Mouse (Mus musculus) midbrain, embryonic 14.5 days (tissue): ENCODE results near the gene Cartpt. TPM values are rescaled to one million over a fixed set of nuclear protein-coding genes. Genes with fewer than 3 reads are reported as not detected.
"Not testable (repeated sequence)": the region's sequence is repeated elsewhere in the genome, so short reads cannot be mapped to it uniquely, and the experiment has no call there.

ENCODE experiments used
- ATAC-seq: fragments of 200-750 bp; cut with Nextera tagmentation; 2 replicates; pipeline ENCODE4 v1.8.0; 2017; ENCODE audit warnings: moderate number of reproducible peaks, moderate library complexity; ENCODE audit not compliant: low FRiP score, low TSS enrichment
- DNase-seq: peaks from one replicate; pipeline ENCODE4 v3.0.0-alpha.2; 2015
- H3K27ac ChIP-seq: fragments of 300-500 bp; sonication (generic); replicated peaks from 2 replicates; pipeline ENCODE4 v1.5.1; 2014; ENCODE audit warnings: mild to moderate bottlenecking, low read depth, low read length, moderate library complexity
- H3K27me3 ChIP-seq: fragments of 300-500 bp; sonication (generic); 2 replicates; pipeline ENCODE4 v1.6.1; 2014; ENCODE audit warnings: low read length, control low read depth, mixed read lengths; ENCODE audit not compliant: control insufficient read depth, insufficient read depth
- H3K36me3 ChIP-seq: fragments of 300-500 bp; sonication (generic); 2 replicates; pipeline ENCODE4 v1.6.1; 2014; ENCODE audit warnings: low read length, control low read depth; ENCODE audit not compliant: control insufficient read depth, insufficient read depth
- H3K4me1 ChIP-seq: fragments of 300-500 bp; sonication (generic); 2 replicates; pipeline ENCODE4 v1.6.1; 2014; ENCODE audit warnings: mild to moderate bottlenecking, antibody characterized with exemption, low read length, control low read depth; ENCODE audit not compliant: control insufficient read depth, insufficient read depth
- H3K4me2 ChIP-seq: fragments of 300-500 bp; sonication (generic); 2 replicates; pipeline ENCODE4 v1.6.1; 2014; ENCODE audit warnings: mild to moderate bottlenecking, low read length, moderate library complexity
- H3K4me3 ChIP-seq: fragments of 300-500 bp; sonication (generic); replicated peaks from 2 replicates; pipeline ENCODE4 v1.5.1; 2014; ENCODE audit warnings: low read depth, low read length
- H3K9ac ChIP-seq: fragments of 300-500 bp; sonication (generic); replicated peaks from 2 replicates; pipeline ENCODE4 v1.6.1; 2014; ENCODE audit warnings: mild to moderate bottlenecking, low read length, moderate library complexity
- H3K9me3 ChIP-seq: fragments of 300-500 bp; sonication (generic); 2 replicates; pipeline ENCODE4 v1.6.1; 2016; ENCODE audit warnings: low read length, control low read depth, mixed read lengths; ENCODE audit not compliant: control insufficient read depth
- WGBS: fragments of 180-500 bp; shearing (Covaris S2); extraction: QIAGEN DNeasy Blood & Tissue Kit; methylation state at CpG from one replicate; pipeline ENCODE4 v1.1.7; 2014; 5-methylcytosine and 5-hydroxymethylcytosine counted together
- polyA plus RNA-seq: library from polyadenylated mRNA; unstranded; fragments of >200 nt; fragmentation: Nextera tagmentation; extraction: Ambion mirVana; gene quantifications from 2 replicates; pipeline ENCODE4 v1.2.1, GENCODE M21; 2014

Cartpt gene
- polyA plus RNA-seq, 1 experiment from 2014 or later: 18.4 TPM

DNA sequence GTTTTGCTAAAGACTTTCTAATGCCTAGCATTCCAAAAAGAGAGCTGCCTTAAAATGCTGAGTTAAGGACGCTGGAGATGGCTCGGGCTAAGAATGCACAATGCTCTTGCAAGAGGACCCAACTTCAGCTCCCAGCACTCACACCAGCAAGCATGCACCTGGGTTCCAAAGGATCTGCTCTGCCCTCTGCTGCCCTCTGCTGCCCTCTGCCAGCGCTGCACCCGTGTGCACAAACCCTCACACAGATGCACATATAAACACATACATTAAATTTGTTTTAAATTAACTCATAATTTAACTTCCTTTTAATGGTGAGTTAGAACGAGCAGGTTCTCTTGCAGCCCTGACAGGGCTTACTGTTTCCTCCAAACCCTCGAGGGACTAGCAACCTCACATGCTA, 32.5 kb downstream of the Cartpt start:
- Histone ChIP-seq H3K9ac (no peak overlapping the region), H3K4me1 (no peaks in the 10 kb centered on the region), H3K27ac (no peak overlapping the region), H3K36me3 (no peaks in the 10 kb centered on the region), H3K27me3 (no peaks in the 10 kb centered on the region), H3K4me3 (no peak overlapping the region), H3K4me2 (no peak overlapping the region), H3K9me3 (no peaks in the 10 kb centered on the region)
- ATAC-seq: no peak
- WGBS: 95% methylated on average over 6 of the region's 6 CpGs
- DNase-seq: no peak

DNA sequence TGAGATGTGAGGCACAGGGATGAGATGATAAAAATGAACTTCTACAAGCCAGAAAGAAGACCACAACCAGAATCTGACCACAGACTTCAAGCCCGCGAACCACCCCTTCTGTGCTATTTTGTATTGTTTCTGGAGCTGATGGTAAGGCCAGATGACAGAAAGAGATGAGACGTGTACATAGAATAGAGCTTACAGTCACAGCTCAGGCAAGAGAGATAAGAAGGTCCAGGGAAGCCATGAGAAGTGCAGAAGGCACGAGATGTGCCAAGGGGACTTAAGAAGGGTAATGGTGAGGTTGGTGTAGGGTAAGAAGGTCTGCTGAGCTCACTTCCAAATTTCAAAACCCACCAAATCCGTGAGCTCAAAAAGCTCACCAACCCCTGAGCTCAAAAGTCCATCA, 36.6 kb downstream of the Cartpt start:
- ATAC-seq: no peak
- Histone ChIP-seq H3K9me3 (no peaks in the 10 kb centered on the region), H3K27ac (no peak overlapping the region), H3K36me3 (no peaks in the 10 kb centered on the region), H3K4me2 (no peak overlapping the region), H3K27me3 (no peaks in the 10 kb centered on the region), H3K9ac (no peak overlapping the region), H3K4me1 (no peaks in the 10 kb centered on the region), H3K4me3 (no peak overlapping the region)
- WGBS: 84% methylated on average over 5 of the region's 5 CpGs
- no peak for DNase-seq

DNA sequence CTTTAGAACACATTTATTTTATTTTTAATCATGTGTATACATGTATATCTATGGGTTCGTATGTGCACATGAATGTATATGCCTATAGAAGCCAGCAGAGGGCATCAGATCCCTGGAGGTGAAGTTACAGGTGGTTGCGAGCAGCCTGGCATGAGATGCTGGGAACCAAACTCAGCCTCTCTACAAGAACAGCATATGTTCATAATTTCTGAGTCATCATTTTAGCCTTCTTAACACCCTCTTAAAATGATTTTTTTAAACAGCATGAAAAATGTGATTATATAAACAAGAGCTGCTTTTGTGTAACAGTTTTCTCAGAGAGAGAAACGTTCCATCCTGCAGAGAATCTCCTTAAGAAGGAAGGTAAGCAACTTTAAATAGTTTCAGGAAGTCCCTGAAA, 40.2 kb downstream of the Cartpt start:
- Histone ChIP-seq H3K4me3 (no peak overlapping the region), H3K9me3 (no peaks in the 10 kb centered on the region), H3K4me2 (no peak overlapping the region), H3K4me1 (no peaks in the 10 kb centered on the region), H3K36me3 (no peaks in the 10 kb centered on the region), H3K27me3 (no peaks in the 10 kb centered on the region), H3K9ac (no peak overlapping the region), H3K27ac (no peak overlapping the region)
- DNase-seq (no peak), ATAC-seq (no peak)
- WGBS: 93% methylated on average over 3 of the region's 3 CpGs

DNA sequence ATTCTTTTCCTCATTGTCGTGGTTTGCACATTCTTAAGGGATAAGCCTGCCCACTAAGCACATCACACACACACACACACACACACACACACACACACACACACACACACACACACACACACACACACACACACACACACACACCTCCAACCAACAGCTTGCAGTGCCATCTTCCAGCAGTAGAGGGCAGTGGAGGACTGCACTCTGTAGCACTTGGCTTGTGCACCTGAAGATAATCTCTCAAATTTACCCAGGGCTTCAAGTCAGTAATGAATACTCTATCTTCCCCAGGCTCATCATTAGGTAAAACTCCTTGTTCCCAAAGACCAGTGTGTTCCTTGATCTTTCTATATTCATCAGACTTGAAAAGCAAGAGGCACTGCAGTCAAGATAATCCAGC, 41.8 kb downstream of the Cartpt start:
- Histone ChIP-seq H3K4me1 (no peaks in the 10 kb centered on the region), H3K36me3 (no peaks in the 10 kb centered on the region)
- peak; percentile 40; the same call in 1 of the 2 replicates for ATAC-seq

DNA sequence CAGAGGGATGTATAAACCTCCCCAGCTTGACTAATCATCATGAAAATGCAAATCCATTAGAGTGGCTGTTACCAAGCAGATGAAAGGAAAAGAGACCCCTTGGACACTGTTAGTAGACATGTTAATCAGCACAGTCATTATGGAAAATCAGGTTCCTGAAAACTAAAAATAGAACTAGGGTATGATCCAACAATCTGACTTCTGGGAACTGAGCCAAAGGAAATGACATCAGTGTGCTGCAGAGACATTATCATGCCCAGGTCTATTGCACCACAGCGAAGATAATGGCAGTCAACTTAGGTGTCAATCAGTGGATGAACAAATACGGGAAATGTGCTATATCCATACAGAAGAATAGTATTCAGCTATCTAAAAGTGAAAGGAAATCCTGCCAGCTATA, 43.0 kb downstream of the Cartpt start:
- Histone ChIP-seq H3K4me3 (no peak overlapping the region), H3K4me1 (no peaks in the 10 kb centered on the region), H3K27ac (no peak overlapping the region), H3K36me3 (no peaks in the 10 kb centered on the region), H3K27me3 (no peaks in the 10 kb centered on the region), H3K9me3 (no peaks in the 10 kb centered on the region), H3K9ac (no peak overlapping the region), H3K4me2 (no peak overlapping the region)
- no peak for ATAC-seq
- 69% methylated on average over 2 of the region's 2 CpGs for WGBS
- peak; percentile 36 for DNase-seq

More for the DNA sequence above, 41.8 kb downstream of the Cartpt start:
- WGBS: 3% methylated on average over 1 of the region's 1 CpGs
- Histone ChIP-seq H3K27me3 (no peaks in the 10 kb centered on the region), H3K9ac (no peak overlapping the region), H3K4me3 (no peak overlapping the region), H3K9me3 (no peaks in the 10 kb centered on the region), H3K4me2 (no peak overlapping the region), H3K27ac (no peak overlapping the region)
- peak; percentile 89 for DNase-seq

DNA sequence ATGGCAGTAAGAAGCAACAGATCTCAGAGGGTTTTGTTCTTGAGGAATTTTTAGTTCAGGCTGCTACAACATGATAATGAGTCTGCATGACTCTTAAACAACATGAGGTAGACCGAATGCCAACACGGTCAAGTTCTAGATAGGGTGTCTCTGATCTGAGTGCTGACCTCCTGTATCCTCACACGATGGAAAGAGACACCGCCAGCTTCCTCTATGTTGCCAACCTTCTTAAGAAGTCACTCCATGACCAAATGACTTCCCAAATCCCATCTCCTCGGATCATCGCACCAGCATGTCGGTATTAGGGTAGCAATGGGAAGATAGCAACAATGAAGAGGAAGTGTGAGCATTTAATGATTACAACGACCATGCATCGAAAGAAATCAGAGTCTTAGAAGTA, 43.6 kb downstream of the Cartpt start:
- Histone ChIP-seq H3K27me3 (no peaks in the 10 kb centered on the region), H3K4me1 (no peaks in the 10 kb centered on the region), H3K9ac (no peak overlapping the region), H3K36me3 (no peaks in the 10 kb centered on the region), H3K4me3 (no peak overlapping the region), H3K27ac (no peak overlapping the region), H3K9me3 (no peaks in the 10 kb centered on the region), H3K4me2 (no peak overlapping the region)
- ATAC-seq (no peak), DNase-seq (no peak)
- 77% methylated on average over 9 of the region's 9 CpGs for WGBS

DNA sequence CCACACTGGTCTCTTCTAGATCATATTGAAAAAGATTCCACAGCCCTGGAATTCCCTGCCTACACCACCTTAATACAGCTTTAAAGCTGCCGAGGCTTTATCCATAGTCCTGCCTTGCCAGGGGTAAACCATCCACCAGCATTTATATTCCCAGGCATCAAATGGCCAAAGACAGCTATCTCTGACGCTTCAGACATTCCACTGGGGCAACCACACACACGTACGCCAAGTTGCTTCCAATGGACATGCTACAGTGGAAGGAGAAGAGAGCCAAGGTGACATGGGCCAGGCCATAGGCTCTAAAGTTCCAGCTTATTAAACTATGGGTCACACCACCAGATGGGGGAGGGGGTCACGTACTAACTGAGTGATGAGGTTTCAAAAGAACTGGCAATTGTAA, 45.7 kb downstream of the Cartpt start:
- DNase-seq (no peak), ATAC-seq (no peak)
- H3K36me3 ChIP-seq: no peaks in the 10 kb centered on the region
- WGBS: 87% methylated on average over 5 of the region's 5 CpGs
- H3K27ac ChIP-seq: no peak overlapping the region
- H3K4me2 ChIP-seq: no peak overlapping the region
- no peaks in the 10 kb centered on the region for H3K27me3 ChIP-seq
- no peak overlapping the region for H3K9ac ChIP-seq
- H3K9me3 ChIP-seq: no peaks in the 10 kb centered on the region
- H3K4me1 ChIP-seq: no peaks in the 10 kb centered on the region
- H3K4me3 ChIP-seq: no peak overlapping the region

DNA sequence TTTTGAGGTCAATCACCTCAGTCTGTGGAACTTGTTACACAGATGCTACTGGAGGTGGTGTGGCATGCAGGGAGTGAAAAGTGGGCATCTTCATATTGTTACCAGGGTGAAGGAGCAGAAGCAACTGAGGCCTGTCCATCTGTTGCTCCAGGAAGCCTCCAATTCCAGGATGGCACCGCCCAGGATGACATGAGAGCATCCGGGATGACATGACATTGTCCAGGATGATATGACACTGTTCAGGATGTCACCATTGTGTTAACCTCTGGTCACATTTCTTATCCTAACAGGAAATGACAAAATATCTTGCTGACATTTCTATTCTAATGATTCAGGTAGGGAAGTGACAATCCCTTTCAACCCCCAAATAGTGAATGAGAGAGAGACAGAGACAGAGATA, 47.8 kb downstream of the Cartpt start:
- Histone ChIP-seq H3K27me3 (no peaks in the 10 kb centered on the region), H3K4me2 (no peak overlapping the region), H3K4me1 (no peaks in the 10 kb centered on the region), H3K36me3 (no peaks in the 10 kb centered on the region), H3K27ac (no peak overlapping the region), H3K9me3 (no peaks in the 10 kb centered on the region), H3K4me3 (no peak overlapping the region), H3K9ac (no peak overlapping the region)
- ATAC-seq (no peak), DNase-seq (no peak)
- WGBS: 97% methylated on average over 2 of the region's 2 CpGs

DNA sequence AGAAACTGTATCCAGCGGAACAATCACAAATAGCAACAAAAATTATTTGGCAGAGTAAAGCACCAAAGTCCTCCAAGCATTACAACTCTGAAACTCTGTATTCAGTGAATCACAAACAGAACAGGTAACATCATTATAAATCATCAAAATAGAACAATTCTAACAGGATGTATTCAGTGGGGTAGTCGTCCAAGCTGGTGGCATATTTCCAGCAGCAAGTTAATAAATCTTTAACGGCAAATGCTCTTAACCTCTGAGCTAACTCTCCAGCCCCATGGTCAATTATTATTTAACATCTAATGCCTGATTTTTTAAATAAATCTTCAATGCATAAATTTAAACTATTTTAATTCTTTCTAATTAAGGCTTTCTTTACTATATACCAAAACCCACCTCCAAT, 48.5 kb downstream of the Cartpt start:
- not testable (repeated sequence) for H3K4me2 ChIP-seq, H3K36me3 ChIP-seq, H3K4me3 ChIP-seq, H3K27ac ChIP-seq, H3K9ac ChIP-seq, ATAC-seq, H3K27me3 ChIP-seq, DNase-seq, H3K4me1 ChIP-seq, H3K9me3 ChIP-seq
- WGBS: 88% methylated on average over 3 of the region's 3 CpGs
